Comparison of ENCODE assay signal across 22 mouse cellular contexts in genomic region chr5:138587396-138587795, GRCm38 (mm10). TPM values are rescaled to one million over a fixed set of nuclear protein-coding genes. Genes with fewer than 3 reads are reported as not detected.
DNase-seq lines count a peak whose midpoint lies in the region; ATAC-seq lines count a peak whose summit lies in the region.
"Had no signal": no experiment of that assay in that cellular context is flagged by ENCODE, and none has a peak within 500 bp of the region (broad histone marks: within the 10 kb centered on the region; RNA-seq: fewer than 3 reads in every experiment).

No protein-coding gene starts in this region.

- H3K4me3 ChIP-seq in kidney, embryonic 15.5 days (replicated peaks) = no peak overlapping the region
- H3K4me3 ChIP-seq: embryonic facial prominence, embryonic 12.5 days; forebrain, embryonic 12.5 days; heart, embryonic 12.5 days; hindbrain, embryonic 15.5 days had no signal

- DNase-seq in adrenal gland, postnatal 10 days = peak; percentile 15
- no peak for DNase-seq in adrenal gland, adult 8-10 months
- peak; percentile 75 for DNase-seq in kidney, adult 9 months
- peak; percentile 64 for DNase-seq in adipocyte (ENCODE audit: low spot score)
- no peak for DNase-seq in B cell, adult 2 months
- DNase-seq: adrenal gland, postnatal 14 days; cerebellum, adult 11-12 months; cerebellum, adult 9-10 months; cerebellum, postnatal 25 days; gastrocnemius, postnatal 10 days had no signal

- H3K4me2 ChIP-seq in kidney, embryonic 15.5 days = no peak overlapping the region
- H3K4me2 ChIP-seq: embryonic facial prominence, embryonic 12.5 days; forebrain, embryonic 12.5 days; heart, embryonic 12.5 days; hindbrain, embryonic 15.5 days had no signal

- H3K9ac ChIP-seq in kidney, embryonic 15.5 days = no peak overlapping the region
- H3K9ac ChIP-seq: embryonic facial prominence, embryonic 12.5 days; forebrain, embryonic 12.5 days; heart, embryonic 12.5 days; hindbrain, embryonic 15.5 days had no signal

- H3K36me3 ChIP-seq in kidney, embryonic 15.5 days = no peaks in the 10 kb centered on the region
- H3K36me3 ChIP-seq: embryonic facial prominence, embryonic 12.5 days; forebrain, embryonic 12.5 days; heart, embryonic 12.5 days; hindbrain, embryonic 15.5 days had no signal

- ATAC-seq in kidney, embryonic 15.5 days (replicated peaks; ENCODE audit: low FRiP score) = no peak
- no peak for ATAC-seq in erythroid progenitor cell, adult 5-6 weeks (replicated peaks; ENCODE audit: low FRiP score, poor library complexity, severe bottlenecking)
- ATAC-seq: forebrain, embryonic 16.5 days had no signal

- no peaks in the 10 kb centered on the region for H3K27me3 ChIP-seq in kidney, embryonic 15.5 days
- H3K27me3 ChIP-seq: CH12.LX; embryonic facial prominence, embryonic 12.5 days; forebrain, embryonic 12.5 days; heart, embryonic 12.5 days; hindbrain, embryonic 15.5 days had no signal

- WGBS in kidney, embryonic 15.5 days = 89% methylated on average over 6 of the region's 6 CpGs

- H3K9me3 ChIP-seq in kidney, embryonic 15.5 days (replicated peaks) = peaks cover 13% of the 10 kb centered on the region
- H3K9me3 ChIP-seq: embryonic facial prominence, embryonic 12.5 days had no signal

- H3K4me1 ChIP-seq in kidney, embryonic 15.5 days = no peaks in the 10 kb centered on the region
- H3K4me1 ChIP-seq: embryonic facial prominence, embryonic 12.5 days; forebrain, embryonic 12.5 days; heart, embryonic 12.5 days; hindbrain, embryonic 15.5 days had no signal

- no peak overlapping the region for H3K27ac ChIP-seq in kidney, embryonic 15.5 days
- H3K27ac ChIP-seq: embryonic facial prominence, embryonic 12.5 days; forebrain, embryonic 12.5 days; hindbrain, embryonic 15.5 days had no signal

RNA-seq across cellular contexts. Expression of gene 1700123K08Rik, which starts 22.9 kb away (rescaled TPM):
- not detected for total RNA-seq in adrenal gland, postnatal 10 days (2021)
- total RNA-seq in adrenal gland, adult 8-10 months (2022) = not detected
- not detected in 2 replicates for polyA plus RNA-seq in kidney, embryonic 15.5 days (2015; fragmentation: Nextera tagmentation; extraction: Ambion mirVana)
- not detected in 2 replicates for total RNA-seq in erythroid progenitor cell, adult 5-6 weeks (2015; ENCODE audit: low replicate concordance)
- not detected in 2 replicates for total RNA-seq in erythroid progenitor cell, adult 5-6 weeks (2017; ENCODE audit: low replicate concordance)
- total RNA-seq: adrenal gland, postnatal 14 days; CH12.LX; gastrocnemius, postnatal 10 days; gastrocnemius, postnatal 4 days; heart, adult 8-10 months; heart, postnatal 25 days had no signal
- polyA plus RNA-seq: forebrain, embryonic 12.5 days; forebrain, embryonic 16.5 days; heart, embryonic 12.5 days; heart, embryonic 16.5 days; hindbrain, embryonic 15.5 days had no signal

RNA-seq across cellular contexts. Expression of gene Zfp68, which starts 32.2 kb away (rescaled TPM):
- 10 to 100 TPM; 22.3 to 23.7 TPM for total RNA-seq in adrenal gland, postnatal 10 days (2021)
- total RNA-seq in adrenal gland, adult 8-10 months (2022) = 10 to 100 TPM; 17.7 to 29.5 (median 25.2) TPM
- 61.5 and 61.6 TPM in 2 replicates for polyA plus RNA-seq in kidney, embryonic 15.5 days (2015; fragmentation: Nextera tagmentation; extraction: Ambion mirVana)
- total RNA-seq in erythroid progenitor cell, adult 5-6 weeks (2015; ENCODE audit: low replicate concordance) = 24.7 and 25.9 TPM in 2 replicates
- 17.6 and 19.3 TPM in 2 replicates for total RNA-seq in erythroid progenitor cell, adult 5-6 weeks (2017; ENCODE audit: low replicate concordance)

RNA-seq across cellular contexts. Expression of gene A430033K04Rik, which starts 35.3 kb away (rescaled TPM):
- 1 to 10 TPM; 5.2 to 7.8 TPM for total RNA-seq in adrenal gland, postnatal 10 days (2021)
- total RNA-seq in adrenal gland, adult 8-10 months (2022) = 10 to 100 TPM in 2 of 4 experiments, 1 to 10 TPM in 2; 5.4 to 11.9 (median 9.6) TPM
- 12.5 and 13.7 TPM in 2 replicates for polyA plus RNA-seq in kidney, embryonic 15.5 days (2015; fragmentation: Nextera tagmentation; extraction: Ambion mirVana)
- 1.8 and 6.7 TPM in 2 replicates for total RNA-seq in erythroid progenitor cell, adult 5-6 weeks (2015; ENCODE audit: low replicate concordance)
- 3.9 and 7.9 TPM in 2 replicates for total RNA-seq in erythroid progenitor cell, adult 5-6 weeks (2017; ENCODE audit: low replicate concordance)

Comparison
In these comparisons a context has a peak if more than half of its experiments do, and no peak if none do; other contexts are left out.
1. DNase-seq: peak in adrenal gland, postnatal 10 days (single experiment), kidney, adult 9 months (single experiment) and adipocyte (single experiment); none in adrenal gland, adult 8-10 months (single experiment) and B cell, adult 2 months (0 of 2).